9 mouse cellular contexts compared by ENCODE assay signal in genomic region chr17:47271979-47272677, GRCm38 (mm10).
DNase-seq lines count a peak whose midpoint lies in the region; ATAC-seq lines count a peak whose summit lies in the region.
"Had no signal": no experiment of that assay in that cellular context is flagged by ENCODE, and none has a peak within 500 bp of the region (broad histone marks: within the 10 kb centered on the region; RNA-seq: fewer than 3 reads in every experiment).

No protein-coding gene starts in this region.

- H3K36me3 ChIP-seq in kidney, embryonic 14.5 days (ENCODE audit: control insufficient read depth, insufficient read depth, low read length), result no peaks in the 10 kb centered on the region
- H3K36me3 ChIP-seq in hindbrain, embryonic 13.5 days, result peaks cover 12% of the 10 kb centered on the region
- no peaks in the 10 kb centered on the region; the same call in 1 of the 2 replicates for H3K36me3 ChIP-seq in midbrain, embryonic 15.5 days (replicated peaks)

- H3K9ac ChIP-seq in kidney, embryonic 14.5 days (ENCODE audit: low read depth, low read length), result no peak overlapping the region
- H3K9ac ChIP-seq in hindbrain, embryonic 13.5 days, result no peak overlapping the region
- H3K9ac ChIP-seq in midbrain, embryonic 15.5 days, result no peak overlapping the region
- H3K9ac ChIP-seq: embryonic facial prominence, embryonic 12.5 days had no signal

- peaks cover 6% of the 10 kb centered on the region for H3K9me3 ChIP-seq in kidney, embryonic 14.5 days (ENCODE audit: control insufficient read depth, low read length)
- H3K9me3 ChIP-seq in hindbrain, embryonic 13.5 days, result no peaks in the 10 kb centered on the region
- H3K9me3 ChIP-seq in midbrain, embryonic 15.5 days, result no peaks in the 10 kb centered on the region

- intact Hi-C loops in gastrocnemius, postnatal 14 days (cut with DNase I; ENCODE audit: low total_unique reads), result no loop called here

- H3K27ac ChIP-seq in kidney, embryonic 14.5 days (ENCODE audit: low read depth, low read length), result no peak overlapping the region
- no peak overlapping the region for H3K27ac ChIP-seq in hindbrain, embryonic 13.5 days
- H3K27ac ChIP-seq in midbrain, embryonic 15.5 days, result no peak overlapping the region
- H3K27ac ChIP-seq: embryonic facial prominence, embryonic 12.5 days had no signal

- no peak overlapping the region for H3K4me3 ChIP-seq in kidney, embryonic 14.5 days (ENCODE audit: low read length)
- no peak overlapping the region for H3K4me3 ChIP-seq in hindbrain, embryonic 13.5 days
- no peak overlapping the region for H3K4me3 ChIP-seq in midbrain, embryonic 15.5 days
- H3K4me3 ChIP-seq: embryonic facial prominence, embryonic 12.5 days had no signal

- H3K4me2 ChIP-seq in kidney, embryonic 14.5 days (replicated peaks; ENCODE audit: low read depth, low read length), result no peak overlapping the region
- H3K4me2 ChIP-seq in hindbrain, embryonic 13.5 days, result no peak overlapping the region
- H3K4me2 ChIP-seq in midbrain, embryonic 15.5 days, result no peak overlapping the region
- H3K4me2 ChIP-seq: embryonic facial prominence, embryonic 12.5 days had no signal

- no peak for ATAC-seq in kidney, embryonic 14.5 days (ENCODE audit: low FRiP score, low TSS enrichment)
- no peak for ATAC-seq in hindbrain, embryonic 13.5 days (ENCODE audit: low FRiP score)
- ATAC-seq in midbrain, embryonic 15.5 days (replicated peaks), result no peak

- H3K4me1 ChIP-seq in kidney, embryonic 14.5 days (ENCODE audit: control insufficient read depth, insufficient read depth, low read length), result peaks cover 7% of the 10 kb centered on the region; the same call in 1 of the 2 replicates
- H3K4me1 ChIP-seq in hindbrain, embryonic 13.5 days (replicated peaks), result peaks cover 4% of the 10 kb centered on the region; the same call in 1 of the 2 replicates
- 0 out of 2 replicates have a peak, but pooled peaks cover 3% of the 10 kb centered on the region for H3K4me1 ChIP-seq in midbrain, embryonic 15.5 days

- WGBS in kidney, embryonic 14.5 days, result 71% methylated on average over 7 of the region's 7 CpGs
- WGBS in hindbrain, embryonic 13.5 days, result 95% methylated on average over 7 of the region's 7 CpGs
- 87% methylated on average over 7 of the region's 7 CpGs for WGBS in midbrain, embryonic 15.5 days

- peak; percentile 49 for DNase-seq in kidney, adult 11 months
- DNase-seq in adrenal gland, adult 18-20 months (ENCODE audit: low spot score in 2 of 2), result peak; percentile 46 to 62
- peak; percentile 84 for DNase-seq in gastrocnemius, postnatal 14 days
- DNase-seq in kidney, postnatal 4 days, result peak; percentile 69 to 78
- peak; percentile 72 to 75 for DNase-seq in right cerebral cortex, postnatal 10 days (ENCODE audit: low spot score in 2 of 2)

- no peaks in the 10 kb centered on the region for H3K27me3 ChIP-seq in kidney, embryonic 14.5 days (ENCODE audit: control insufficient read depth, insufficient read depth, low read length)
- H3K27me3 ChIP-seq in hindbrain, embryonic 13.5 days, result no peaks in the 10 kb centered on the region
- no peaks in the 10 kb centered on the region for H3K27me3 ChIP-seq in midbrain, embryonic 15.5 days (replicated peaks)
- H3K27me3 ChIP-seq: embryonic facial prominence, embryonic 12.5 days had no signal
